Mouse (Mus musculus) liver, adult (tissue): Measurements from ENCODE around the gene Gm28042.

Source experiments
- GATA4 ChIP-seq: IDR thresholded peaks from 2 replicates; pipeline ENCODE4 v1.6.1; 2014; ENCODE audit warnings: mild to moderate bottlenecking, low read length; ENCODE audit not compliant: insufficient replicate concordance

The Gm28042 gene

DNA sequence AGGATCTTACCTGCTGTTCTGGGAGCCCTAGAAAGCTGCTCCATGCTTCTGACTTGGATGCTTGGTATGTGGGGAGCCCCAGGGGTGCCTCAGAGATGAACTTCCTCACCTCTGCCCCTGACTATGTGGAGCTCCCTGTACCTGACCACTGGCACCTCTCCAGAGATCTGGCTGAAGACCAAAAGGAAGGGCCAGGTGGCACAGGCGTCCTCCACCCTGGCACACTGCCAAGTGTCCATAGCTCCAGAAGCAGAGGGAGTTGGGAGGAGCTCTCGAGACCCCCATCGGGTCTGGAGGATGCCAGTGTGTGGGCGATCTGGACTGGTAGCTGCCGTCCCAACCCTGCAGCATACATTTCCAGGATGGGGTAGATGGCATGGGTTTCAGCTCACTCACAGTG, 6.4 kb downstream of the Gm28042 start:
- TF ChIP-seq GATA4 = no peak

DNA sequence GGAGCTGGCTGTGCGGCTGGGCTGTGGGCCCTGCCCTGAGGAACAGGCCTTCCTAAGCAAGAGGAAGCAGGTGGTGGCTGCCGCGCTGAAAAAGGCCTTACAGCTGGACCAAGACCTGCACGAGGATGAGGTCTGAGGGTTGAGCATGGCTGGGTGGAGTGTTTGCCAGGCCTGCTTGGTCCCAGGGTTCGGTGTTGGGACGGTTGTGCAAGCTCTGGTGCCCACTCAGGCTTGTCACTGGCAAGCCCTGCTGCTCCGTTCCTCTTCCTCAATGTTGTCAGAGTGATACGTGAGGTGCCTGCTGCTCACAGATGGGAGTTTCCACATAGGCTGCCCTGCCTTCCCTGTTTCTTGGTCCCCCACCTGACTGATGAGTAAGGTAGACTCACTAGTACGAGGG, 10.5 kb downstream of the Gm28042 start:
- TF ChIP-seq GATA4 = no peak

DNA sequence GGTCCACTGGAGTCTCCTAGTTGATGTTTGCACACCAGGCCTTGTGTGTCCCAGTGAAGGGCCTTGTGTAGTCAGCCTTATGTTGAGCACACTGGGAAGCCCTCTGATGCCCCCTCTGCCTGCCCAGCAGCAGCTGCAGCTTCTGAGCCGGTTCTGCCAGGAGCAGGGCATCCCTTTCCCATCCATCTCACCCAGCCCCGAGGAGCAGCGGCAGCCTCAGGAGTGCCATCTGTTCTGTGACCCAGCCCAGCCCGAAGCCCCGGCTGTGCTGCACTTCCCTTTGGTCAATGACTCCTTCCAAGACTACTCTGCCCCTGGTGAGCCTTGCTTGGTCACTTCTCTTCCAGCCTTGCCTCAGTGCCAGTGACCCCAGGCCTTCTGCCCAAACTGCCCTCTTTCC, 13.7 kb downstream of the Gm28042 start:
- TF ChIP-seq GATA4 = no peak

DNA sequence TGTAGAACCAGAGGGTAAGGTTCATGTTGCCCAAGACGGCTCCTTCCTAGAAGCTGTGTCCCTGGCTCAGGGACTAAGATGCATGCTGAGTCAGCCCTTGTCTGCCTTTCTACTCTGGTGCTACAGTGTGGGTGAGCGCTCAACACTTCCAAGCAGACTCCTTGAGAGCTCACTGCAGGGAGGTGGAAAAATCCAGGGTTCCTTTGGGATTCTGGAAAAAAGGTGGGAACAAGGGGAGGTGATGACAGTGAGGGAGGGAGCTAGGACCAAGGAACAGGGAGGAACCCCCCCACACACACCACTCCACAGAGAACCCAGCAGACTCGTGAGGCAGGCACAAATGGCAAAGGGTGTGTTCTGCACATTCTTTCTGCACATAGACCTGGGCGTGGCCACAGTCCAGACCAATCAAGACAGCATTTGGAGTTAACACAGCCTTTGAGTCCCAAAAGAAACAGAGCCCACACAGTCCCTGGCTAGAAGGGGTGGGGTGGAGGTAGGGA, 16.9 kb downstream of the Gm28042 start:
- no peak for TF ChIP-seq GATA4

DNA sequence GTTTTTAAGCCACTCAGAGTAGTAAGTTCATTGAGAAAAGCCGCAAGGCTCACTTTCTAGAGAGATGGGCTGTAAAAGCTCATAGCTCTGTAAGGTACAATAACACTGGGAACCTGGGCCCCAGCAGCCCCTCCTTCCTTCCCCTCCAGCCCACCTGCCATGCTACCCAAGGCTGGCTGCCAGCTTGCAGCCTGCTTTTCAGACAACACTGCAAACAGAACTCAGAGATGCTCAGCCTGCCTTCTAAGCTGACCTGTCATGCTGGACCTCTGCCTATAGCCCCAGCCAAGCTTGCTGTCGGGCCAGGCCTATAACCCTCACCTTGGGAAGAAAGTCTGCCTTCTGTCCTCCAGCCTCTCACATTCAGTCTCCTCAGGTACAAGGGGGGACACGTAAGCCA, 17.4 kb downstream of the Gm28042 start:
- TF ChIP-seq GATA4 = no peak

DNA sequence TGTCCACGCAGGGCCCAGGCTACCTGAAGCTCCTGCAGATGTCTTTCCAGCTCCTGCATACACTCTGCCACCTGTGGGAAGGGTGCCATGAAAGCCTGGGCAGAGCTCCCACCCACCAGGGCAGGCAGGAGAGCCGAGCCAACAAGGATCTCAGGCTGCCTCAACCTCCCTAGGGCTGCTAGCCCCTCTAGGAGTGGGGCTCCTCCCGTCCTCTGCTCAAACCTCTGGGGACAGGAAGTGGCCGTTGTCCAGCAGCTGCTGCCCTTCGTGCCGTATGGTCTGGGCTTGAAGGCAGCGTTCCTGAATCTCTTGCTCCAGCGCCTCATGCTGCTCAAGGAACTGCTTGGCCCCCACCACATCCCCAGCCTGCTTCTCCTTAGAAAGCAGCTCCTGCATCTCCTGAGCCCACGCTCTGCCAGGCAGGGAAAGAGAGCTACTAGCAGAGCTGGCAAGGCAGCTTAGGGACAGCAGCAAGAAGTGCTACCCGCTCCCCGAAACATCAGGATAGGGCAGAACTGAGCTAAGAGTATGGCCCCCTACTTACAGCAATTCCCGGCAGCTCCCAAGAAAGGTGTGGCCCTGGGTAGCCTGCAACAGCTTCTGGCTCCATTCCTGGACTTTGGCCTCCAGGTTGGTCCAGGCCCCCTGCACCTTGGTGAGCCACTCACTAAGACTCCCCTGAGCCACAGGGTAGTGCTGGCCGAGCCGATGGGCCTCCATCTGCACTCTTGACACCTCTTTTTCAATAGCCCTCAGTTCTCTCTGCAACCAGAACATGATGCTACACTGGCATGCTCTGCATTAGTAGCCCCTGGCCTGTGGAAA, 19.4 kb downstream of the Gm28042 start:
- TF ChIP-seq GATA4 = no peak

DNA sequence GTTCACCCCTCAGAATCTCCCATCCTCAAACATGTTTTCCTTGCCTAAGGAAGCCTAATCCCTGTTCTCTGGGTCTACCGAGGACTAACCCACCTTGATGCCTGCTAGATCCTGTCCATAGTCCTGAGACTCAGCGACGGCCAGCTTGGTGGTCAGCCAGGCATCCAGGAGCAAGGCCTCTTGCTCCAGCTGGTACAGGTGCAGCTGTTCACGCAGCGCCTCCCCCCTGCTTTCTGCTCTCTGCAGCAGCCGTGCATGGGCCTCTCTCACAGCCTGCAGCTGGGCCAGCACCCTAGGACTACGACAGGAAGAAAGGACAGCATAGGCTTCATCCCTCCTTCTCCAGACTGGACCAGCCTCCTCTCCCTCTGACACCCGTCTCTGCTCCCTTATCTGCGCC, 20.9 kb downstream of the Gm28042 start:
- TF ChIP-seq GATA4 = no peak

DNA sequence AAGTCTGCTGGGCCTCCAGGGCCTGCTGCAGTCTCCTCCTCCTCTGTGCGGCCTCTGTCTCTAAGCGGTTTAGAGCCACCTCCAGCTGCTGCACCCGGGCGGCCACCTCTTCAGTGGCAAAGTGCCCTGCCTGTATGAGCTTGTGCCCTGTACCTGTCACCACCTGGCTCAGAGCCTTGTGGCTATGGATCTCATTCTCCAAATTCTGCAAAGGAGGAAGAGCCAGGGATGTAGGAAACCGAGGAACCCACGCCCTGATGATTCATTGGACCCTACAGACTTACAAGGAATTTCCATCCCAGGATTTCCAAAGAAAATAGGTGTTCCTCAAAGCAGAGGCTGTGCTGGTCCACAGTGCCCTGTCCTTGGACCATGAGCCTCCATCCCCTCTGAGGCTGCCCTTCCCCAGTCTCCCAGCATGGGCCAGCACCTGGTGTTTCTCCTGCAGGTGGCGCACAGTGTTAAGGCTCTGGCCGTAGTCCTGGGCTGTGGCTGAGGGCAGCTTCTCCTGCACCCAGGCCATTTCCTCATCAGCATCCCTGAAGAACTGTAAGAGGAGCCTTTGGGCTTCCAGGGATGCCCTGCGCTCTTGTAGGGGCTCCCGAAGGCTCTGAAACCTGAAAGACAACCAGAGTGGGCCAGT, 22.5 kb downstream of the Gm28042 start:
- no peak for TF ChIP-seq GATA4

DNA sequence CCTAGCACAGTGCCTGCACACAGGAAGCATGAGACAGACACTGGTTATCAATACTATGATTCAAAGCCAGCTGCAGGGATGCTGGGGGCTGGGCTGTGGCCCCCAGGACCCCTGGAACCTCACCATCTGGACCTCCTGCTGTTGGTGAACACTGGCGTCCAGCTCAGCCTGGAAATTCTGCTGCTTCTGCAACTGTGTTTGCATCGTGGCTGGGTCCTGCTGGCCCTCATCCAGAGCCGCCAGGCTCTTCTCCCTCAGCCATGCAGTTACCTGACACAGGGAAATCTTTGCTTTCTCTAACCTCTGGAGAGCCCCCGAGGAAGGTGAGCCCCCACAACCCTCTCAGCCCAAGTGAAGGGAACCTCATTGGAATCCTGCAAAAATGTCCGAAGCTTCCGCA, 24.1 kb downstream of the Gm28042 start:
- no peak for TF ChIP-seq GATA4

DNA sequence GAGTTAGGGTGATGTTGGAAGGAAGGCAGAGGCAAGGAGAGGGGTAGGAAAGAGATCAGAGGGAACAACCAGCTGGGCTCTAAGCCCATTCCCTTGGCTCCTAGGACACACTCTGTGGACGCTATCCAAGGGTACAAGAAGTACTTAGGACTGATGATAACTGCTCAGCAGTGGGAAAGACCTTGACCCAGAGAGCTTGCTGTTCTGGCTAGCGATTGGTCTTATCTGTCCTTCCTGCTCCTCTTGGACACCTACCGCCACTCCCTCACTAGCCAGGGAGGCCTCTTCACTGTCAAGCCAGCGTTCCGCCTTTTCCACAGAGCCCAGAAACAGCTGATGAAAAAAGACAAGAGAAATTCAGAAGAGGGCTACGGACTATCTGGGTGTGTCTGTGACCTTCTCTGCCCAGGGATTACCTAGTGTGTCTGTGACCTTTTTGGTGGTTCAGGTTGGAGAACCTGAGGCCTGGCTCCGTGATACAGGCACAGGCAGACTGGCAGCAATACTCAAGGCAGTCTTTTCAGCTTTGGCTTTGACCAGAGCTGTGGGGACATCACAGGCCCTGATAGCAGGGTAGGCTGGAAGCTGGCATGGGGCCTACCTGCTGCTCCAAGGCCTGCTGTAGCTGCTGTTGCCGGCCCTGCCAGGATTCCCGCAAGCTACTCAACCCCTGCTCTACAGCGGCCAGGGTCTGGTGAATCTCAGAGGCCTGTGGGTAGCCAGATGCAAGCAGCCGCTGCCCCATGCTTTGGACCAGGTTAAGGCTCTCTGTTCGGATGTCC, 27.7 kb downstream of the Gm28042 start:
- TF ChIP-seq GATA4 = no peak; the same call in 1 of the 2 replicates

DNA sequence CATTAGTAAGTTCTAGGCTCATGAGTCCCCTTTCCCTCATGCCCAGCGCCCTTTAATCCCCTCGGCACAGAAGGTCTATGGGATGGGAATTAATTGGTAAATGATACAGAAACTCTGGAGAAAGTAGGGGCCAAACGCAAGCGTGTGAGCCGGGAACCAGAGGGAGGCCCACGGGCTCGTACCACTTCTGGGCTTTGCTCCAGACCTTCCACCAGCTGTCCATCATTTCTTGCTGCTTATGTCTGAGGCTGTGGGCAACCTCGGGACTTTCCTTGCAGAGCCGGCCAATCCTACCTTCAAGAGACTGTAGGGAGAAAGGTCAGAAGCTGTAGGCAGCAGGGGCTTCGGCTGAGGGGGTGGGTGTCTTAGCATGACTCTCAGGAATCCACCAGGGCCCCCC, 28.6 kb downstream of the Gm28042 start:
- no peak for TF ChIP-seq GATA4

DNA sequence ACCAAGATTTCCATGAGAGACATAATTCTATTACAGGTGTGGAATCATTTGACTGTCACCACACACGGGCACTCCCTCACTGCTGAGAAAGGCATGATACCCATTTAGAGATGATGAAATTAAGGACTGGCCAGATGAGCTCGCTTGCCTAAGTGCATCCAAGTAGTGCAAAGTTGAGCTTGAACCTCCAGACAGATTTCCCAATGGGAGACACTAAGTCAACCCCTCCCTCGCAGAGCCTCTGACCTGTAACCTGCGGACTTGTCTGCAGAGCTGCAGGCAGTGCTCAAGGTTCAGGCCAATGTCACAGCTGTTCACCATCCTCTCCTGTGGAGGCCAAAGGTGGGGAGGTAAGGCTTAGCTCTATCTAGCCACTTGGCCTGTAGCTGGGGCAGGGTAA, 31.5 kb downstream of the Gm28042 start:
- TF ChIP-seq GATA4 = no peak

DNA sequence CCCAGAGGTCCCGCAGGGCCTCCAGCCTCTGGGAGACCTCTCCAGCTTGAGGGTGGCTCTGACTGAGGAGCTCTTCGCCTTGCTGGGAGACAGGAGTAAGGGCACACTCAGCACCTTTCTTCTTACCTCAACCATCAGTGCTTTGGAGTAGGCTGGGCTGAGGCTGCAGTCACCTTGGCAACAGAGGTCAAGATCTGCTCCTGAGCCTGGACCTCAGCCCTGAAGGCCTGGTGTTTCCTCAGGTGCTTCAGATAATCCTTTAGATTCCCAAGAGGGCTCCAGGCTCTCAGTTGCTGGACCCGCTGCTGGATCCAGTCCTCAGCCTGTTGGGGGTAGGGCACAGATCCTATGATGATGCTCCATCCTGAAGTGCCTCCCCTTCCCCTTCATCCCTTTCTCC, 32.2 kb downstream of the Gm28042 start:
- TF ChIP-seq GATA4 = no peak

DNA sequence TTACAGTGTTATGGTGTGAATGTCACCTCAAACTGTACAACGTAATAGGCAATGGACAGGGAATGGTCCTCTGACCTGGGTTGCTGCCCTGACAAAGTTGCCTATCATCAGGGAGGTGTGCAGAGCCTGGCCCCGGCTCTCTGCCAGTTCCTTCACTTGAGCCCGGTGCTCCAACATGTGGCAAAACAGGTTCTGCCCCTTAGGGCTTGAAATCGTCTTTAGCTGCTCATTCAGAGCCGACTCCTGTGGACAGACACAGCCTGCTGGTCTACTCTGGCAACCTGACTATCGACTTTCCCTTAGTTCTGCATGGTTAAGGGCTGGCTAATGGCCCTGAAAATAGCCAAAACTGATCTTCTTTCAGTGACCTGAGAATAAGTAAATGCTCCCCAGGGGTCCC, 32.9 kb downstream of the Gm28042 start:
- TF ChIP-seq GATA4 = no peak

DNA sequence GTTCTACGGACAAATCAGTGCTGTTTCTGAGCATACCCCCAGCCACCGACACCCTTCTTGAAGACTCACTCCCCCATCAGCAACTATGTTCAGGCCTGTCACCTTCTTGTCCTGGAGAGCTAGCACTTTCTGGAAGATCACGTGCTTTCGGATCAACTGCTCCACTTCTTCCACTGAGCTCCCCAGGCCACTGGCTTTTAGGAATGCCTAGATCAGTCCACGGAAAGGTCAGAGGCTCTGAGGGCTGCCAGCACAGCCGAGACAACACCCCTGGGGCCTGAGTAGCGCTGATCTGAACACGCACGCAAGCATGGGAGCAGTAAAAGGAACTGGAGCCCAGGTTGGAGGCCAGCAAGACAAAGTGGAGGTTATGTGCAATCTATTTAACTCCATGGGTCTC, 33.4 kb downstream of the Gm28042 start:
- no peak for TF ChIP-seq GATA4

DNA sequence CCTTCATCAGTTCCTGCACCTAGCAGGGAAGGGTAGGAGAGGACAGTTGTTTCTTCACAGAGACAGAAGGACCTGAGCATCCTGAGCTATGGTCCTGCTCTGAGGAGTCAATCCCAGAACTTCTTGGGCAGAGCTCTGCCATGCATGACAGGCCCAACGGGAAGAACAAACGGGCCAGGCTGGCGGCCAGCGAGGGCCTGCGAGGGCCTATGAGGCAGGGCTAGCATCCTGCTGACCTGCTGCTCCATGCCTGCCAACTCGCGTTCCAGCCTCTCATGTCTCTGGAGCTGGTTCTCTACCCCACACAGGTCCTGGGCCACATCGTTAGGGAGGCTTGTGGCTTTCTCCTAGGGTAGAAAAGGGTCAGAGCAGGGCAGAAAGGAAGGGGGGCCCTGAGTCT, 35.0 kb downstream of the Gm28042 start:
- TF ChIP-seq GATA4 = no peak
